Mouse (Mus musculus): ENCODE data around the gene Arrdc4.

- no peak for TF ChIP-seq POLR2A (IDR thresholded peaks at IDR 0.05; ENCODE audit: low read depth, low read length)
- TF ChIP-seq CTCF (IDR thresholded peaks at IDR 0.05; ENCODE audit: borderline replicate concordance, insufficient read depth, low read length), result no peak
Measured at GRCm38 (mm10) chr7:68708563-68709318, 40.3 kb downstream of the Arrdc4 start.
